Mouse (Mus musculus) ES-Bruce4 (cell line): ENCODE measurements around the gene Arhgap28. TPM values are rescaled to one million over a fixed set of nuclear protein-coding genes. Genes with fewer than 3 reads are reported as not detected.
A peak's percentile ranks its signal among the peaks of the same experiment; 100 is the strongest.

ENCODE experiments used
- H3K27ac ChIP-seq: 2 replicates; pipeline ENCODE4 v1.5.1; 2012; ENCODE audit warnings: low read length, inconsistent platforms; ENCODE audit not compliant: insufficient read depth
- H3K27me3 ChIP-seq: 2 replicates; pipeline ENCODE4 v1.6.1; 2012; ENCODE audit warnings: mild to moderate bottlenecking, low read length, inconsistent platforms; ENCODE audit not compliant: control insufficient read depth, poor library complexity, insufficient read depth, severe bottlenecking
- H3K36me3 ChIP-seq: 2 replicates; pipeline ENCODE4 v1.6.1; 2012; ENCODE audit warnings: inconsistent platforms, mild to moderate bottlenecking, low read length, moderate library complexity; ENCODE audit not compliant: control insufficient read depth, poor library complexity, insufficient read depth, severe bottlenecking
- H3K4me1 ChIP-seq: one replicate; pipeline ENCODE4 v1.8.1; 2011; ENCODE audit warnings: low read length; ENCODE audit not compliant: control insufficient read depth, insufficient read depth
- H3K4me3 ChIP-seq: 2 replicates; pipeline ENCODE4 v1.5.1; 2011; ENCODE audit warnings: low read depth, mild to moderate bottlenecking, low read length
- H3K9ac ChIP-seq: 2 replicates; pipeline ENCODE4 v1.6.1; 2012; ENCODE audit warnings: low read depth, mild to moderate bottlenecking, inconsistent platforms; ENCODE audit not compliant: poor library complexity, severe bottlenecking
- H3K9me3 ChIP-seq: replicated peaks from 2 replicates; pipeline ENCODE4 v1.6.1; 2012; ENCODE audit warnings: mild to moderate bottlenecking, low read length, inconsistent platforms; ENCODE audit not compliant: control insufficient read depth, poor library complexity, insufficient read depth, severe bottlenecking
- CTCF ChIP-seq: IDR thresholded peaks from one replicate; pipeline ENCODE4 v1.8.1; 2011; ENCODE audit warnings: low read depth, low read length
- EP300 ChIP-seq: IDR thresholded peaks from 2 replicates; pipeline ENCODE4 v1.6.1; 2011; ENCODE audit warnings: low read depth, low read length; ENCODE audit not compliant: insufficient read depth
- POLR2A ChIP-seq: IDR thresholded peaks from one replicate; pipeline ENCODE4 v1.8.1; 2011; ENCODE audit warnings: low read length; ENCODE audit not compliant: insufficient read depth
- polyA plus RNA-seq: library from polyadenylated mRNA; stranded (reverse); fragments of >200 nt; gene quantifications from 2 replicates; pipeline ENCODE4 v1.2.4, GENCODE M21; 2011; ENCODE audit warnings: low read depth; ENCODE audit not compliant: missing spikeins, insufficient read depth, insufficient read length

Arhgap28 gene
- 15.3 and 15.5 TPM in 2 replicates for polyA plus RNA-seq

DNA sequence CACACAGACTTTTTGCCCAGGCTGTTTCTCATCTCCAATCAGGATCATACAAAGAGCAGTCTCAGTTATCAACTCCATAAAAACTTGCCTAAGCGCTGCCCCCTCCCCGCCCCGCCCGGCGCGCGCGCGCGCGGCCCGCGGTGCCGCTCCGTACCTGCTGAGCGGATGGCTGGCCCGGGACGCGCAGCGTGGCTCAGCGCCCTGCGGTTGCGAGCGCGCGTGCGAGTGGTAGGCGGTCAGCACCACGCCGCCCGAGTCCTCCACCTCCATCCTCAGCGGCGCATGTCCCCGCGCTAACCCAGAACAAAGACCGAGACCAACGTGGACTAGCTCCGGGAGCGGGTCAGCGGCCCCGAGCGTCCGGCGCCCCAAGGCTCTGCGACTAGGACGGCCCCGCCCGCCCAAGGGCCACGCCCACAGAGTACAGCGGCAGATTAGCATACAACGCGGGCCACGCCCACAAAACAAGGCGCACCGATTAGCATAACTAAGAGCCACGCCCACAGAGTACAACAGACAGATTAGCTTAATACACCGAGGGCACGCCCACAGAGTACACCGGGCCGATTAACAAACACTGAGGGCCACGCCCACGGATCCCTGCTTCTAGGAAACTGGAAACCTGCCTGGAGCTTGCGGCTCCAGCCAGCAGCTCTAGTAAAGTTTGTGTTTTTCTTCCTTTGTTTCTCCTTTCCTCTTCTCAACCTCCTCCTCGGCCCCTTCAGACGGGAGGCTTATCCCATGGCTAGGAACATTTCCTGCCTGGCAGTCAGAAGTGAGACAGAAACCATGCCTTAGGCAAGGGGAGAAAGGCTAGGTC lies at the start of gene Arhgap28:
Arhgap28 (minus strand) TSS at position 380 of the 820 bp plus-strand sequence.
- H3K36me3 ChIP-seq, result no peaks in the 10 kb centered on the region
- H3K4me1 ChIP-seq, result no peaks in the 10 kb centered on the region
- peak within 1 kb of the TSS; percentile 57 for H3K27ac ChIP-seq
- H3K9ac ChIP-seq, result peak within 1 kb of the TSS; percentile 62
- H3K9me3 ChIP-seq, result no peaks in the 10 kb centered on the region
- H3K4me3 ChIP-seq, result peak within 1 kb of the TSS; percentile 97
- TF ChIP-seq CTCF, result no peak
- peak; percentile 35 for TF ChIP-seq POLR2A
- TF ChIP-seq EP300, result peak; percentile 60
- H3K27me3 ChIP-seq, result 0 out of 2 replicates have a peak, but pooled peaks cover 1% of the 10 kb centered on the region

DNA sequence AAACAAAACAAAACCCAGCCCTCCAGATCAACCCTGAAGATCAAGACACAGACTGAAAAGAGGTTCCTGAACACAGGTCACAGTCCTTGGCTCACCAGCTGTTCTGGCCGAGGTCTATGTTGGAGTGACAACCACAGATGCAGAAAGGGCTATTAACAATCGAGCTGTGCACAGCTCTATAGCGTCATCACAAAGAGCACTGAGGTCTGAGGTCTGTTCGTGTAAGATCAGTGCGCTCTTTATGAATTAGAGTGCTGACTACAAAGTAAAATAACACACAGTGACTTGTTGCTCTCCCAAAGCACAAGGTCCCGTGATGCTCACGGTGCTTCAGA lies 42.4 kb upstream of the Arhgap28 start:
- Histone ChIP-seq H3K36me3 (no peaks in the 10 kb centered on the region), H3K27me3 (no peaks in the 10 kb centered on the region), H3K9ac (no peak overlapping the region), H3K4me3 (no peak overlapping the region), H3K27ac (no peak overlapping the region), H3K9me3 (no peaks in the 10 kb centered on the region), H3K4me1 (no peaks in the 10 kb centered on the region)
- TF ChIP-seq CTCF (no peak), EP300 (no peak), POLR2A (no peak)

DNA sequence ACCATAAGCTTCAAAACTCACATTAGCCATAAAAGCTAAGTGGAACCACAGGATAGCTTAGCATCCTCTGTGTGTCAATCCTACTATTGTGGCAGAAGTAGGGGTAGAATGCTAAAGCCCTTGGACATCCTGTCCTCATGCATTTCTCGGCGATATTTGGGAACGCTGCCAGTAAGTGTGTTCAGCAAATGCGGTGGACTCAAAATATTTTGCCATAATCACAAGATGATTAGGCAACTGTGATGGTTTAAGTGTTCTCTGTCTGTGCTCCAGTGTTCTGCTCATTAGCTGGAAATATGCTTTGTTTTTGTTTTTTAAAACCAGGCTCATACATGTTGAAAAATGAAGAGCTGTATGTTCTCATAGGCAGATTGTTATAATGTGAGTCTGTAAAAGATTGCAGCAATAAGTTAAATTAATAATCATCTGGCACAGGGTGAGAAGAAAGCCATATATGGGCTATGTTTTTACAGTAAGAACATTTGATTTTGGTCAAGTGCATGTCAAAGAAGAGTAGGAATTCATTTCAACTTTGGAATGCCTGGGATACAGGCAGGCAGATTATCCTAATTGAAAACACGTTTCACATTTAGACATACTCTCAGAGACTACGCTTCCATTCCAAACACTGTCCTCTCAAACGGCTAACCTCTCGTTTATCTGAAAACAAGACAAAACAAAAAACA lies 41.9 kb upstream of the Arhgap28 start:
- H3K4me1 ChIP-seq, result no peaks in the 10 kb centered on the region
- TF ChIP-seq CTCF (no peak), EP300 (no peak), POLR2A (no peak)
- no peak overlapping the region for H3K9ac ChIP-seq

DNA sequence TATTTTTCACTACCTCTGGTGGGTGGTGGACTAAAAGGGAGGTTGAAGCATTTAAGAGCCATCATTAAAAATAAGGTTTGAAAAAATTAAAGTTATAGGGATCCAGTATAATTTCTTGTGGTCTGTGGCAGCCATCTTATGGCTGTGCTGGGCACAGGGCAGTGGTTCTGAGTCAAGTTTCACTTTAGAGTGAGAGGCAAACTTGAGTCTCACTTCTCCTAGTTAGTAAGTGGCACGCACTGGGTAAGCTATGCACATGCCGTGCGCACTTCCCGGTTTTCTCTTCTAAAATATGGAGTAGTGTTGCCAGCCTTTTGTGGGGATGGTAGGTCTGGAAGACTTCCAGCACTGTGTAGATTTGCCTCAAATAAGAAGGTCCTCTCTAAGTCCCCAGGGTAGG lies 38.5 kb upstream of the Arhgap28 start:
- Histone ChIP-seq H3K36me3 (no peaks in the 10 kb centered on the region), H3K4me3 (no peak overlapping the region)
- TF ChIP-seq EP300 (no peak), CTCF (no peak), POLR2A (no peak)

More for the DNA sequence above, 41.9 kb upstream of the Arhgap28 start:
- Histone ChIP-seq H3K27ac (no peak overlapping the region), H3K4me3 (no peak overlapping the region), H3K36me3 (no peaks in the 10 kb centered on the region), H3K27me3 (no peaks in the 10 kb centered on the region), H3K9me3 (no peaks in the 10 kb centered on the region)

DNA sequence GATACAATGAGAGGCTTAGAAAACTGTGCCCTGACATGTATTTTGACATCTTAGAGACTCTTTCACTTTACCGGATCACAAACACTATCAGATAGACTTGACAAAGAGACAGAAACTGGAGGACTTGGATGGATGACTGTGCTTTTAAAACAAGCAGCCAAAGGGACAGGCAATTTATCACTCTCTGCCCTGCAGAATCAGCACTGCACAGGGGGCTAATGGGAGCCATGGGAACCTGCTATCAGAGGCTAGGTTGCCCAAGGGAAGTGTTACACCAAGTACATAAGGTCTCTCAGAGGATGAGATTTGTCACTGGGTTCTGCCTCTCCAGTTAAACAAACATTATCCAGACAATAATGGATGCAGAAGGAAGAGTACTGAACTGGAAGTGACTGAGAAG lies 33.1 kb upstream of the Arhgap28 start:
- H3K4me1 ChIP-seq, result no peaks in the 10 kb centered on the region
- H3K27me3 ChIP-seq, result no peaks in the 10 kb centered on the region
- H3K4me3 ChIP-seq, result no peak overlapping the region
- H3K9ac ChIP-seq, result no peak overlapping the region
- TF ChIP-seq EP300, result no peak
- TF ChIP-seq CTCF, result no peak
- no peak for TF ChIP-seq POLR2A
- H3K9me3 ChIP-seq, result no peaks in the 10 kb centered on the region
- no peak overlapping the region for H3K27ac ChIP-seq
- H3K36me3 ChIP-seq, result no peaks in the 10 kb centered on the region

More for the DNA sequence above, 38.5 kb upstream of the Arhgap28 start:
- no peaks in the 10 kb centered on the region for H3K4me1 ChIP-seq
- no peaks in the 10 kb centered on the region for H3K27me3 ChIP-seq
- no peak overlapping the region for H3K27ac ChIP-seq
- H3K9ac ChIP-seq, result no peak overlapping the region
- no peaks in the 10 kb centered on the region for H3K9me3 ChIP-seq

DNA sequence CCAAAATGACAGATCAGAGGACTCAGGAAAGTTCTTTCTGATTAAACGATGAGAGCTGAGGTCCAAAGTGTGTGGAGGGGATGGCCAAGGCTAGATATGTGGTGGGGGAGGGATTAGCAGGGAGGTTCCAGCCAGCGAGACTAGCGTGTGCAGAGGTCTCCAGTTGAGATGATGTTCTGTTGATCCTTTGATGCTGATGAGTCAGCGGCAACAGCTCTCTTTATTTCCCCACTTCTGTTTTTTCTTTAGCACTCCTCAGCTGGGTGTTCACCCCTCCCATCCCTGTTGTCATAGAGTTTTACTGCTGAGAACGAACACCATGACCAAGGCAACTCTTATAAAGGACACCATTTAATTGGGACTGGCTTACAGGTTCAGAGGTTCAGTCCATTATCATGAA lies 25.6 kb upstream of the Arhgap28 start:
- TF ChIP-seq POLR2A (no peak), CTCF (no peak), EP300 (no peak)
- no peaks in the 10 kb centered on the region for H3K27me3 ChIP-seq

More for the DNA sequence above, 25.6 kb upstream of the Arhgap28 start:
- Histone ChIP-seq H3K36me3 (no peaks in the 10 kb centered on the region), H3K4me1 (no peaks in the 10 kb centered on the region), H3K9ac (no peak overlapping the region), H3K4me3 (no peak overlapping the region), H3K27ac (no peak overlapping the region), H3K9me3 (no peaks in the 10 kb centered on the region)
